Mouse (Mus musculus): ENCODE measurements around the gene Gipc3.
A peak's percentile ranks its signal among the peaks of the same experiment; 100 is the strongest.

Gene Gipc3

DNA sequence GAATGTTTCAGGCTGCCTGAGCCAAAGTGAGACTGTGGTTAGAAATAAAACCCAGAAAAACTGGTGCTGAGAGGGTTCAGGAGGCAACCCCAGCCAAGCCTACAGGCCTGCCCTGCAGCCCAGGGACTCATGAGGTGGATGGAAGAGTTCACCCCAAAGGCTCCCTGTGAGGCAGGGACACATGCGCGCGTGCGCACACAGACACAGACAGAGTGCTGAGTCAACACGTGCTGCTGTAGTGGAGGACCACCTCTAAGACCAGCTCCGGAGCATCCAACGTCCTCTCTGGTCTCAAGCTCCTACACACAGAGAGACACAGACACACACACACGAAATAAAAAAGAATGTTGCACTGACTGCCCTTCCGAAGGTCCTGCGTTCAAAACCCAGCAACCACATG lies 32.3 kb upstream of the Gipc3 start:
- no peak for DNase-seq (ENCODE audit: extremely low spot score, low read depth, low spot score)

DNA sequence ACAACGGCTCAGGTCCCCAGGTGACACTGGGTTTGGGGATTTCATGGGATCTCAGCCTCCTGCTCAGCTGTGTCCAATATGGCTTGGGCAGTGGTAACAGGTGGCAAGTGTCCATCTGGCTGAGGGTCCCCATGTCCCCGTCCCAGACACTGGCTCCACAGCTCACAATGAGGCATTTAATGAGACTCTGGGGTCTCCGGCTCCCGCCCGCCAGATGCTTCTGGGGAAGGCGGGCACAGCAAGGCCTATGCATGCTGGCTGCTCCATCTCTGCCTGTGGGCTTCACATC lies 24.1 kb upstream of the Gipc3 start:
- DNase-seq (ENCODE audit: extremely low spot score, low read depth, low spot score) = no peak

DNA sequence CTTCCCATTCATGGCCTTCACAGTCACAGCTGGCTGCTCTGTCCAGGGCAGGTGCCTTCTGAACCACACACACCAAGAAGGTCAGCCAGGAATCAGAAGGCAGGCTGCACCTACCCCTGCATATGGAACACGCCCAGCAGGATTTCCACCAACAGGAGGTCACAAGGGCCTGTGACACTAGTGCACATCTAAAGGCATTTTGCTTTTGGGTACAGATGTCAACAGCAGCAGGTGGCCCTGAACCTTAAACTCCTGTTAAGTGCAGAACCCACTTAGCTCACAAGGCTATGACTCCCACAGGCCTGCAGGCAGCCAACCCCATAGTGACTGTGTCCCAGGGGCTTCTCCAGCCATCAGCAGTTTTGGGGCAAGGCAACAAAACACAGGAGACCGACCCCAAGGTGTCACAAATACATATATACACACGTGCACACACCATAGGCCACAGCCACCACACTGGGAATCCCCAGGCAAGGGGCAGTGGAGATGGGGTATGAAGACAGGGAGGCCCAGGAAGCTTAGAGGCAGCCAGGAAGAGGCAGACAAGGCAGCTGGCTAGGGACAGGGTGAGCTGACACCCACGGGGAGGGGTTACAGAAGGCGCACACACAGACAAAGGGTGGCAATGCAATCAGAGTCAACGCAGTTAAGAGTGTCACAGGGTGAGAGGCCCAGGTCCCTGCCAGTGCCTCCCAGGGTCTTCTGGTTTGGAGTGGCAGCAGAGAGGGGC lies 23.6 kb upstream of the Gipc3 start:
- no peak for DNase-seq (ENCODE audit: extremely low spot score, low read depth, low spot score)

DNA sequence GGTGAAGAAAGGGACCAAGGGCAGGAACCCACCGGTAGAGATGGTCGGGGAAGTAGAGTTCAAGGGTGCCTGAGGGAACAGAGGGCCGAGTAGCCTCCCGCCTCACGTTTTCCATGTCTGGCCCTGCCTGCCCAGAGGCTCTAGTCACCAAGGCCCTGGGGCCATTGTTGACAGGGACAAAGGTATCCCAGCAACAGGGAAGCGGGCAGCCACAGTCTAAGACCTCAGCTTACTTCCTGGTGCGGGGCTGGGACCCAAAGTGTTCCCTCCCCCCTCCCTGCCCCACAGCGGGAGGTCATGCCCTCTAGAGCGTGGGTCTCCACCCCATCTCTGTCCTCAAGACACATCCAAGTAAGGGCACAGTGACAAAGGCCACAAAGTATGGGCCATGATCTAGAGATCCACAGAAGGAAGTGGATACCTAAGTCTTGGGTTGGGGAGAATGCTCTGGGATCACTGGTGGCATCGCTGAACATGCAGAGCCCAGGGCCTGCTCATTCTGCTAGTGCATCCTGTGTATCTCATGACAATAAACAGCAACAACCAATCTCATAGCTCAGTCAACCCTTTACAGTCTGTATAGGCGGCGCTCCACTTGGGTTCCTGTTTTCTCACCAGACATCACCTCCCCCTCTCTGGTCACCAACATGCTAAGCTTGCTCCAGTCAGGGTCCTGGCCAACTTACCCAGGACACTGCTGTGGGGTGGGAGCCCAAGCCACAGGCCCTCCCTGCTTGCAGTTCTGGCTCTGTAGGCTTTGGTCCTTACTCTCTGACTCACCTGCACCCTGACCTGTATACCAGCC lies 22.8 kb upstream of the Gipc3 start, which contains the start of gene 4930404N11Rik:
Gene 4930404N11Rik, minus strand, starts transcription at position 145 of the 805 bp plus-strand sequence.
- no peak for DNase-seq (ENCODE audit: extremely low spot score, low read depth, low spot score)

DNA sequence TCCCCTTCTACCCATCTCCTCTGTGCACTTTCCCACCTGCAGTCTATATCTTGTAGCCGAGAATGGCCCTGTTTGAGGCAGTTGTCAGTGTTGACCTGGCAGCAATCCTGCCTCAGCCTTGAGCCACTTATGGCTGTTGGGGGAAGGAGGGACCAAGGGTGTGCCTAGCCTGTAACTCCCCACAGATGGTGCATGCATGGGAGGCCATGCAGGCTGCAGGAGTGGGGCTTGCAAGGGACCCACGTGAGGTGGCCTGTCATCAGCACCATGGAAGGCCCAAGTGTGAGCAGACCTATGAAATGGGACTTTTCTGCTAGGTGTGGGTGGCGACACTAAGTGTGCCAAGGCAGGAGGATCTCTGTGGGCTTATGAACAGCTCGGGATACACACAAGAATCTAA lies 22.0 kb upstream of the Gipc3 start:
- DNase-seq (ENCODE audit: extremely low spot score, low read depth, low spot score) = no peak

DNA sequence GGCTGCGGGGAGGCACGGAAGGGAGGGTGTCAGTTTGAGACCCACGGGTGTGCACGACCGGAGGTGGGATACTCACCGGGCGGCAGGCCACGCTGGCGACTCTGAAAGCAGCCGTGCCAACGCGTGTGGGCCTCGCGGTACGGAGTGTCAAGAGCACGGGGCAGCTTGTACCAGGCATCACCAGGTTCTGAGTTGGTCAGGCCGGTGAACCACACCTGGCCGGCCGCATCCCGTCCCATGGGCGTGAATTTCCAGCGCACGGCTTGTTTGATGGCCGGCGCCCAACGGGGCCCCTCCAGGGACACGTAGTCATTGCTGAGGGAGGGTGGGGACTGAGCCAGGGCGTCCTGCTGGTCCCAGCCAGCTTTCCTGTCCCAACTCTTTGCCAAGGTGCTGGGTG lies 21.6 kb upstream of the Gipc3 start:
- DNase-seq (ENCODE audit: extremely low spot score, low read depth, low spot score) = no peak

DNA sequence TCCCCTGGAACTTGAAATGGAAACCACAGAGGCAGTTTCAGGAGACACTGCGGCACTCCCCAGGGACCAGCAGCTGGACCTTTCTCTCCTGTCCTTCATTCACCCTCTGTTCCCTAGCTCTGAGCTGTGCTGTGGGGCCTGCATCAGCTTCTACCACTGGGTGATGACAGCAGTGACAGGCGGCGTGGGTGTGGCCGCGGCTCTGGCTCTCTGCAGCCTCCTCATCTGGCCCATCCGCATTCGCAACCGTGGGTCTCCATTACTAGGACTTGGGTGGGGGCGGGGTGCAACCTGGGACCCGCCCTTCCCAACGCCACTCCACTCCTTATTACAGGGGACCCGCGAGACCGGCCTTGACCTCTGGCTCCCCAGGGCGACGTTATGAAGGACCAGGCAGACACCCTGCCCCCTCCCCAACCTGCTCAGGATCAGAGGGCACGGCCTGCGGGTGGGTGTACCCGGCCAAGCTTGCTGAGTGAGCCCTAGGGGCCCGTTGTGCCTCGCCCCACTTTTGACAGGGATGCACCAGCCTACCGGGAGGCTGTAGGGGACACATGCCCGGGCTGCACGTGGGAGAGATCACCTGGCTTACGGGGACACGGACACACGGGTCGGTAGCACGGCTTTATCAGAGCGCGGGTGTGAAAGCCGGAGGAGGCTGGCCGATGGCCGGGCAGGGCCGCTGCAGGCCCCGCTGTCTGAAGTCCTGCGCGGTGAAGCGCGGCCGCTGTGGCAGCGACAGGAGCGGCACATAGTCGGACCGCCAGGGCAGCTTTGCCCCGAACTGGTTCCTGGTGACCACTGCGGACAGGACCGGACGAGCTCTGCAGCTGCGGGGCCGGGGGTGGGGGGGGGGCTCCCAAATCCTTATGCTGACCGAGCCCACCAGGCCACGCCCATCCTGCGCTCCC lies 20.6 kb upstream of the Gipc3 start:
- DNase-seq (ENCODE audit: extremely low spot score, low read depth, low spot score) = no peak

DNA sequence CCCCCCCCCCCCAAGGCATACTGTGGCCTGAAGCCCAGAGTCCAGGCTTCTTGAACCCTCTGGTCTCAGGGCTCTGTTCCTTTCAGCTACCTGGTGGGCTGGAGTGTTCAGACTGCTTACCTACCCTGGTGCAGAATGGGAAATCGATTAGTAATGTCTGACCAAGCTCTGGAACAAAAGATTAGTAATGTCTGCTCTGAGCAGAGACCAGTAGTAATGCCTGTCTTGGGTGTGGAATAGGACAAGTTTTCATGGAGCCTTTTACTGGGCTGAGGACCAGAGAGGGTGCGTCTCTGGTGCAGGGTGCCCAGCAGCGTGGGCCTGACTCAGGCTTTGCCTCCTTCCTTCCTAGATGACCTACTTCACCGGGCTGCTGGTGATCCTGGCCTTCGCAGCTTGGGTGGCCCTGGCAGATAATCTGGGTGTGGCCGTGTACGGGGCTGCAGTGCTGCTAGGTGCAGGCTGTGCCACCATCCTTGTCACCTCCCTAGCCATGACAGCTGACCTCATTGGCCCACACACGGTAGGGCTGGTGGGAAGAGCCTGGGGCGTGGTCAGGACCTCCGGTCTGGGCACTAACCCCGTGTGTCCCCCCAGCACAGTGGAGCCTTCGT lies 19.4 kb upstream of the Gipc3 start:
- no peak for DNase-seq (ENCODE audit: extremely low spot score, low read depth, low spot score)

DNA sequence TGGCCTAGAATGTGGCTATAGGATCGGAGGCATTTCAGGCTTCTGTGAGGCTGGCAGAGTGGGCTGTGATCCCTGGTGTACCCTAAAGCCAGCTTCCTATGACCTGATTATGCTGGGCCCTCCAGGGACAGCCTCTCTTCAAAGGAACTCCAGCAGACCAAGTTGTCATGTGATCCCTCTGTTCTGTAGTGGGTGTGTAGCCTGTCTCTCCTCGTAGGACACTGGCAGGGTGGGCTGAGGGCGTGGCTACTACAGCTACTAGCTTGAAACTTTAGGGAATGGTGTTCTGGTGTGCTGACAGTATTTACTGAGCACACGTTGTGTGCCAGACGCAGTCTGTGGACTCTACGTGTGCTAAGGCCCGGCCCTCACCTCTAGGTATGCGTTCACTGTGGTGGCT lies 17.7 kb upstream of the Gipc3 start:
- DNase-seq (ENCODE audit: extremely low spot score, low read depth, low spot score) = no peak

DNA sequence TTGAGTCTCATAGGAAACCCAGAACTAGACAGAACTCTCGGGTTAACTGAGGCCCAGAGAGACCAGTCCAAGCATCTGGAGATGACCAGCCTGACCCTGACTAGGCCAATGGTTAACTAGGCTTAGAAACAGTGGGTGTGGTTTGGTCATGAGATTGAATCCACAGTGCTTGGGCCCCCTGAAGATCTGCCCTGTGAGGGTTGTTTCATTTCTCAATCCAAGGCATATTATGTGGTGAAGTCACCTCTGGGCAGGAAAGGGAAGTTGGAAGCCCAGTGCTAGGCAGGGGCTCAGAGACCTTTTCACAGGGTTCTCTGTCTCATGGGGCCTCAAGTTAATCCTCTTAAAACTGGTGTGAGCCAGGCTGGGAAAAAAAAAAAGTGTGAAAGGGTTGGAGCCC lies 15.8 kb upstream of the Gipc3 start:
- no peak for DNase-seq (ENCODE audit: extremely low spot score, low read depth, low spot score)

DNA sequence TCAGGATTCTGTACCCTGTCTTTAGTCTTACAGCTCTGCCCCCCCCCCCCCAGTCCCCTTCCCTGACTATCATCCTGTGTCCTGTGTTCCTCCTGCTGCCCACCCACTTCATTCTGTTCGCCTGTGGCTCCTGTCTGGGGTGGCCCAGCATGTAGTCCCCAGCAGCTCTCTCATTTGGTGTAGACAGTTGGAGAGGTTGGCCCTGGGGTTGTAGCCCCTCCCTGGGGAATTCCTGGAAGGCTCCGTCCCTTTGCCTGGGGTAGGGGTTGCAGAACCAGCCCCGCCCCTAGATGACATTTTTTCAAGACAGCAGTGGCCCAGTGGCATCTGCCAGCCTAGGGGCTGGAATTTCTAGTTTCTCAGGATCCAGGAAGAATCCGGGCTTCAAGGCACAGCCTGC lies 15.1 kb upstream of the Gipc3 start:
- DNase-seq (ENCODE audit: extremely low spot score, low read depth, low spot score) = no peak

DNA sequence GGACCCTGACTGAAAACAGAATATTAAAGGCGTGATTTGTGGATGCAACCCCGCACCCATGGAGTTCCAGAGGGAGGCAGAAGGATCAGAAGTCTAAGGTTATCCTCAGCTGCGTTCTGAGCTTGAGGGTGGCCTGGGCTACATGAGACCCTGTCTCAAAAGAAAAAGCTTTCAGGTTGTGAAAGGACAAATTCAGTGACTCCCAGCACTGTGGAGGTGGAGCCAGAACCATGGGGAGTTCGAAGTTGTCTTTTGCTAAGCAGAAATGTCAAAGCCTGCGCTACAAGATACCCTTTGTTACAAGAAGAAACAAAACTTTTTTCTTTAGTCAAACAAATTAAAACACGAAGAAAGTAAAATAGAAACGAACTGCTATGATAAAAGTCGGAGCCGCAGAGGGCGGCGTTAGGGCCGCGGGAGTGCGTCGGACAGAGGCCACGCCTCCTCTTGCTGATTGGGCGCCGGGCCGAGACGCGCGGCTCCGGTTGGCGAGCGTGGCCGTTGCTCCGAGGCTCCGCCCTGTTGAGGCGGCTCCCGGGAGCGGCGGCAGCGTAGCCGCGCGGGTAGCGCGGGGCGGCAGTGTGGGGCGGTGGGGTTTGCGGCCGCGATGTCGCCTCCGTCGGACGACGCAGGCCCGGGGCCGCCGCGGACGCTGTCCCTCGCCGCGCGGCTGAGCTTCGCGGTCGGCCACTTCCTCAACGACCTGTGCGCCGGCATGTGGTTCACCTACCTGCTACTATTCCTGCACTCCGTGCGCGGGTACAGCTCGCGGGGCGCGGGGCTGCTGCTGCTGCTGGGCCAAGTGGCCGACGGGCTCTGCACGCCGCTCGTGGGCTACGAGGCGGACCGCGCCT lies 14.2 kb upstream of the Gipc3 start, which contains the start of gene Mfsd12:
Gene Mfsd12, plus strand, starts transcription at position 501 of the 854 bp plus-strand sequence.
- DNase-seq (ENCODE audit: extremely low spot score, low read depth, low spot score) = no peak

DNA sequence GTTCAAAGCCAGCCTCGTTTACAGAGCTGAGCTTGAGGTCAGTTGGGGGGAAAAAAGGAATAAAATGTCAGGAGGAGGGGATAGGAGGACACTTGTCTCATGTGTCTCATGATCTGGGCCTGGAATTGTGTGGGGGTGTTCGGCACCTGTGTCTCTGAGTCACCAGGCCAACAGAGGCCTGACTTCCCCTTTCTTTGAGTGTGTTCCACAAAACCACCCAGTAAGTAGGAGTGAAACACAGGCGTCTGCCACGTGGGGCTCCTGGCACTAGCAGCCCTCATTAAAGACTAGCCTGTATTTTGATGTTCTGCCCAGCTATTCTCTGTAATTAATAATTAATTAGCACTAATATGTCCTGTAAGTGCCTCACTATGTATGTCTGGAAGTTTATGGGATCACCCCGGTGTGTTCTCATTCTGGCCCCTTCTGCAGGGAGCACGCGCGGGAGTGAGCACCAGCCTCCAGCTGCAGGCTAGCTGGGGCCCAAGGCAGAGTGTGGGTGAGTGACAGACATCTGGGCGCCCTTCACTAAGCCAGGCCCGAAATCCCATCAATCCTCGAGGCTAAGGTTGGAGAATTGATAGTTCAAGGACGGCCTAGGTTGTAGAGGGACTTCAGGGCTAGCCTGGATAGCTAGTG lies 13.4 kb upstream of the Gipc3 start:
- DNase-seq (ENCODE audit: extremely low spot score, low read depth, low spot score) = no peak

DNA sequence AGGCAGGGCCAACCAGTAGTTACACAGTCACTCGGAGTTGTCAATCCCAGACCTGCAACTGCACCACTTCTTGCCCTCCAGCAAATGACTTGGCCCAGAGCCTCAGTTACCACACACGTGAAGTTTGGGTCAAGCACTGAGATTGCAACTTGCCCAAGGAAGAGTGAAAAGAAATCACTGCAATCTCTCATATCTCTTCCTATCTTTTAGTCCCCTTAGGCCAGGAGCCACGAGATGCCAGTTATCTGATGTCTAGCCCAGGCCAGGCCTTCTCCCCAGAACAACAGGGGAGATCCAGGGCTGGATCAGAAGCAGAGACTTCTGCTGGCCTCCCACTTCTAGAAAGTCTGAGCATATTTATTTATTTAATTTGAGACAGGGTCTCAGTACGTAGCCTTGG lies 12.5 kb upstream of the Gipc3 start:
- DNase-seq (ENCODE audit: extremely low spot score, low read depth, low spot score) = no peak

DNA sequence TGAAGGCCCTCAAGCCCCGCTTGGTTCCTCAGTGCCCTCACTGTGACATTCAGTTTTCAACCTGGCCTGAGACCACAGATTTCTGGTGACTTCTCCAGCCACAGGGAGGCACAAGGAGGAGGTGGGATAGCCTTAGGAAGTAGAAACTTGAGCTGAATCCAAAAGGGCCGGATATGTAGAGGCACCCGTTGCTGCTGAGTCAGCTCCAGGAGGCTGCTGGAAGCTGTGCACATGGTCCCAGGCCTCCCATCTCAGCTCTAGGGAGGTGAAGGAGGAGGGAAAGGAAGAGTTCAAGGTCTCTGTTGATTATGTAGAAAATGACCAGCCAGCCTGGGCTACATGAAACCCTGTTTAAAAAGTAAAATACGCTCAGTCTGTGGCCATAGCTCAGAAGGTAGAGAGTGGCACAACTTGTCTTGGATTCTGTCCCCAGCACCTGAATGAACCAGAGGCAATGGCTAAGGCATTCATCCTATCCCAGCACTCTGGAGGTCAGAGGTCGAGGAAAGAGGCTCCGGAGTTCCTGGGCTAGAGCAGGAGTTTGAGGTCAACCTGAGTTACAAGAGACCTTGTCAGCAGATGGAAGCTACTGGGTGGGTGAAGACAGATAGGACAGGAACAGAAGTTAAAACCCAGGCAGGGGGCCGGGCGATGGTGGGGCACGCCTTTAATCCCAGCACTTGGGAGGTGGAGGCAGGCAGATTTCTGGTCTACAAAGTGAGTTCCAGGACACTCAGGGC lies 11.8 kb upstream of the Gipc3 start:
- no peak for DNase-seq (ENCODE audit: extremely low spot score, low read depth, low spot score)

DNA sequence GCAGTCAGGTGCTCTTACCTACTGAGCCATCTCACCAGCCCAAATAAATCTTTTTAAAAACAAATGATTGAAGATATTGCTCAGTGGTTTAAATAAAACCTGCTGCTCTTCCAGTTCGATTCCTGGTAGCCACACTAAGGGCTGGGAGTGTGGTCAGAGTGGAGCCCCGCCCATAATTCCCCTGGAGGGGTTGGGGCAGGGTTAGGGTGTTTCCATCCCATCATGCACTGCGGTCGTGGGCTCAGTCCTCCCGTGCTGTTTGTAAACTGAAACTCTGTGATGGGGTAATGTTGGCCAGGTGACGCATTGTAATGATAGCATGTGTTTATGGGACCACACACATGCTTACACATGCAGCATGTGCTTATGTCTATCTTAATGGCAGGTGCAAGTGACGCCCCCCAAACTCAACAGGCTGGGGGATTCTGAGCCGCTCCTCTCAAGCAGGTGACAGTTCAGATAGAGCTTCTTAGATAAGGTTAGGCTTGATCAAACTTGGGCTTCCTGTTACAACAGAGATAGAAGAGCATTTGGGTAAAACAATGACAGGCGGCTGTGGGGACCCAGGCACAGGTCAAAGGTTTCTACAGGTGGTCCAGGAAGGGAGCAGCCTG lies 8.7 kb upstream of the Gipc3 start:
- no peak for DNase-seq (ENCODE audit: extremely low spot score, low read depth, low spot score)

DNA sequence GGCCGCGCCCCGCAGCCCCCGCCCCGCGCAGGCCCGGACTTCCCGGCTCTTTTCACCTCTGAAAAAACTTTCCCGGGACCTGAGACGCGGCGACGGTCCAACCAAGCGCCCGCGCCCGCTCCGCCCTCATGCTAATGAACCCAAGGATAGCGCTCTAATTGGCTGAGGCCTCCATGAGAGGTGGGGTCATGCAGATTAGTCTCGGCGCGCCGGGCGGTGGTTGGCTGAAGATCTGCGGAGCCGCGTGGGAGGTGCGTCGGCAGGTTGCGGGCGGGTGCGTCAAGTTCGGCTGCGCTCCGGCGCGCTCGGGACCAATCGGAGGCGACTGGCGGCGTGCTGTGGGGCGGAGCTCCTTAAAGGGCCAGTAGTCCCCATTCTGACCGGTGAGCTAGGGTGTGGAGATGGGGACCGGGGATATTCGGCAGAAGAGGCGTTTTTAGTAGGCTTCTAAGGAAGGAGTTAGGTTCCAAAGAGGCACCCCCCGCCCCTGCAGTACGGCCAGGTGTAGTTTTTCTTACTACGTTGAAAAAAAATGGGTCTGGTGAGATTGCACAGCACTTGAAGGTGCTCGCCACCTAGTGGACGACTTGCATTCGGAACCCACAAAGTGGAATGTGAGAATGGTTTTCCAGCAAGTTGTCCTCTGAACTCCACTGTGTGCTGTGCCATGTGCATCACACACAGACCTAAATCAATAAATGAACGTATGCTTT lies 7.4 kb upstream of the Gipc3 start, which contains the start of gene Hmg20b:
Gene Hmg20b, minus strand, starts transcription at position 130 of the 713 bp plus-strand sequence.
- peak; percentile 89 for DNase-seq (ENCODE audit: extremely low spot score, low read depth, low spot score)

DNA sequence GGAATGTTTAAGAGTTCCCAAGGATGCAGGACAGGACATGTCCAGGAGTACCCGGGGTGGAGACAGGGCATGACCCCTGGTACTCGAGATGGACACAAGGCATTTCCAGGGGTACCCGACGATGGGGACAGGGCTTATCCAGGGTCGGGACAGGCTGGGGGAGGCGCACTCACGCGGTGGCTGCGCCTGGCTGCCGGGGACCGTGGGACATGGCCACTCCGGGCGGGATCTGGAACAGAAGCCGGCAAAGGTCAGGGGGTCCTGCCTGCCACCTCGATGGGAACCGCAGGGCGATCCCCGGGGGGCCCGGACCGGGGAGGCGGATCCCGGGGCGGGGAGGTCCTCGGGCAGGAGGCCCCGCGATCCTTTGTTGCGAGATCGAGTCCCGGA lies 6.9 kb upstream of the Gipc3 start:
- no peak for DNase-seq (ENCODE audit: extremely low spot score, low read depth, low spot score)
